In genomic region chr2:167405101-167405880, GRCm38 (mm10) we compare ENCODE assay signal across 20 mouse cellular contexts.
"Had no signal": no experiment of that assay in that cellular context is flagged by ENCODE, and none has a peak within 500 bp of the region (broad histone marks: within the 10 kb centered on the region; RNA-seq: fewer than 3 reads in every experiment).

No protein-coding gene starts in this region.

- DNase-seq: kidney, adult 11 months; kidney, adult 9 months; kidney, postnatal 14 days; kidney, postnatal 4 days; left cerebral cortex, postnatal 4 days; liver, postnatal 0 days; thymus, adult 2 months; thymus, postnatal 14 days; thymus, postnatal 4 days had no signal

- H3K4me1 ChIP-seq: limb, embryonic 12.5 days; midbrain, embryonic 10.5 days; midbrain, embryonic 13.5 days; neural tube, embryonic 13.5 days had no signal

- H3K4me3 ChIP-seq: limb, embryonic 12.5 days; limb, embryonic 15.5 days; lung, embryonic 15.5 days; megakaryocyte, embryonic 14.5 days; midbrain, embryonic 10.5 days; midbrain, embryonic 13.5 days; myocyte; neural tube, embryonic 13.5 days had no signal

- H3K27ac ChIP-seq: limb, embryonic 12.5 days; limb, embryonic 15.5 days; liver, embryonic 14.5 days; lung, embryonic 15.5 days; midbrain, embryonic 10.5 days; midbrain, embryonic 13.5 days; neural tube, embryonic 13.5 days had no signal

- H3K9me3 ChIP-seq: limb, embryonic 12.5 days; limb, embryonic 15.5 days; lung, embryonic 15.5 days; midbrain, embryonic 13.5 days; neural tube, embryonic 13.5 days had no signal

- H3K27me3 ChIP-seq: limb, embryonic 12.5 days; limb, embryonic 15.5 days; lung, embryonic 15.5 days; midbrain, embryonic 13.5 days; neural tube, embryonic 13.5 days had no signal

- H3K4me2 ChIP-seq: limb, embryonic 12.5 days; limb, embryonic 15.5 days; liver, embryonic 11.5 days; lung, embryonic 15.5 days; midbrain, embryonic 13.5 days; neural tube, embryonic 13.5 days had no signal

- H3K9ac ChIP-seq: limb, embryonic 12.5 days; limb, embryonic 15.5 days; liver, embryonic 14.5 days; liver, postnatal 0 days; lung, embryonic 15.5 days; midbrain, embryonic 13.5 days; neural tube, embryonic 13.5 days had no signal

- H3K36me3 ChIP-seq: limb, embryonic 12.5 days; limb, embryonic 15.5 days; lung, embryonic 15.5 days; midbrain, embryonic 10.5 days; midbrain, embryonic 13.5 days; neural tube, embryonic 13.5 days had no signal

- ATAC-seq: liver, postnatal 0 days; midbrain, embryonic 13.5 days; midbrain, embryonic 16.5 days had no signal
